Mouse (Mus musculus) liver, postnatal 0 days (tissue): Measurements from ENCODE around the gene Ppp1r18.

Source experiments
- CTCF ChIP-seq: sonication (generic); IDR thresholded peaks from 2 replicates; pipeline ENCODE4 v1.5.1; 2016; ENCODE audit warnings: antibody characterized with exemption, low read depth
- EP300 ChIP-seq: IDR thresholded peaks from 2 replicates; pipeline ENCODE4 v1.6.1; 2016; ENCODE audit warnings: antibody characterized with exemption, low read depth, mild to moderate bottlenecking

GRCm38 (mm10) chr17:35900636-35901035 lies 35.2 kb downstream of the Ppp1r18 start:
- TF ChIP-seq CTCF (no peak), EP300 (no peak)
